Mouse (Mus musculus) limb, embryonic 10.5 days (tissue): ENCODE results near the gene Cped1. TPM values are rescaled to one million over a fixed set of nuclear protein-coding genes. Genes with fewer than 3 reads are reported as not detected.
"Not testable (repeated sequence)": the region's sequence is repeated elsewhere in the genome, so short reads cannot be mapped to it uniquely, and the experiment has no call there.

ENCODE experiments used
- DNase-seq: peaks from one replicate; pipeline ENCODE4 v3.0.0-alpha.2; 2017; ENCODE audit warnings: low spot score
- H3K27ac ChIP-seq: fragments of 300-500 bp; sonication (generic); 2 replicates; pipeline ENCODE4 v1.5.1; 2016; ENCODE audit warnings: mild to moderate bottlenecking
- H3K27me3 ChIP-seq: fragments of 300-500 bp; sonication (generic); 2 replicates; pipeline ENCODE4 v1.6.1; 2016; ENCODE audit warnings: low read depth, mild to moderate bottlenecking; ENCODE audit not compliant: poor library complexity, severe bottlenecking
- H3K36me3 ChIP-seq: fragments of 300-500 bp; sonication (generic); 2 replicates; pipeline ENCODE4 v1.6.1; 2016; ENCODE audit warnings: mild to moderate bottlenecking, moderate library complexity
- H3K4me1 ChIP-seq: fragments of 300-500 bp; sonication (generic); 2 replicates; pipeline ENCODE4 v1.6.1; 2016
- H3K4me3 ChIP-seq: fragments of 300-500 bp; sonication (generic); 2 replicates; pipeline ENCODE4 v1.5.1; 2016; ENCODE audit warnings: mild to moderate bottlenecking, moderate library complexity
- H3K9me3 ChIP-seq: fragments of 300-500 bp; sonication (generic); replicated peaks from 2 replicates; pipeline ENCODE4 v1.6.1; 2016; ENCODE audit warnings: mild to moderate bottlenecking
- WGBS: fragments of 180-500 bp; shearing (Covaris S2); methylation state at CpG from one replicate; pipeline ENCODE4 v1.1.7; 2016; 5-methylcytosine and 5-hydroxymethylcytosine counted together
- polyA plus RNA-seq: library from polyadenylated mRNA; unstranded; fragments of >200 nt; fragmentation: Nextera tagmentation; extraction: Ambion mirVana; gene quantifications from 2 replicates; pipeline ENCODE4 v1.2.1, GENCODE M21; 2016

Cped1 gene
- polyA plus RNA-seq, 1 experiment from 2014 or later: 63.8 TPM

DNA sequence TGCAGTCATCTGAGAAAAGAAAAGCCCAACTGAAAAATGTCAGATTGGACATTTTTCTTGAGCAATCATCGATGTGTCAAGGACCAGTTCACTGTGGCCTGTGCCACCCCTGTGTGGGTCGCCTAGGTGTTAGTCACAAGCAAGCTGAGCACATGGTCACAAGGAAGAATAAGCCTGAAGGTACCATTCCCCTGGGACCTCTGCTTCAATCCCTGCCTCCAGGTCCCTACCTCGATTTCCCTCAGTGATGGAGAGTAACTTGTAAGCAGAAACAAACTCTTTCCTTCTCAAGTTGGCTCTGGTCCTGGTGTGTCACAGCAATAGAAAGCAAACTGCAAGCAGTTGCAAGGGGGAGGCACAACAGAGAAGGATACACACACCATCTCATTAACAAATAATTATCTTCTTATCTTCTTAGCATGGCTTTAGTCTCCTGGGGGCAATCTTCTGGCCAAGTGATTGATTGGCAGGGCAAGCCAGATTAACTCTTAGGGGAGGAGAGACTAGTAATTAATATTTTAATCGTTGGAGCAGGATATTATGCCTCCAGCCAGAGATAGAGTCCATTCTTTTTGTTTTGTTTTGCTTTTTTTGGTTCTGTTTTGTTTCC lies 51.8 kb downstream of the Cped1 start:
- H3K4me1 ChIP-seq: peaks cover 19% of the 10 kb centered on the region
- DNase-seq: no peak
- no peaks in the 10 kb centered on the region for H3K9me3 ChIP-seq
- H3K27ac ChIP-seq: no peak overlapping the region
- H3K4me3 ChIP-seq: no peak overlapping the region
- peaks cover 25% of the 10 kb centered on the region for H3K36me3 ChIP-seq
- WGBS: 73% methylated on average over 4 of the region's 4 CpGs
- H3K27me3 ChIP-seq: no peaks in the 10 kb centered on the region

DNA sequence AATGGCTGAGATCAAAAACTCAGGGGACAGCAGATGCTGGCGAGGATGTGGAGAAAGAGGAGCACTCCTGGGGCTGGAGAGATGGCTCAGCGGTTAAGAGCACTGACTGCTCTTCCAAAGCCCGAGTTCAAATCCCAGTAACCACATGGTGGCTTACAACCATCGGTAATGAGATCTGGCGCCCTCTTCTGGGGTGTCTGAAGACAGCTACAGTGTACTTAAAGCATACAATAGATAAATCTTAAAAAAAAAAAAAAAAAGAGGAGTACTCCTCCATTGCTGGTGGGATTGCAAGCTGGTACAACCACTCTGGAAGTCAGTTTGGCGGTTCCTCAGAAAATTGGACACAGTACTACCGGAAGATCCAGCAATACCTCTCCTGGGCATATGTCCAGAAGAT lies 54.0 kb downstream of the Cped1 start:
- H3K27me3 ChIP-seq, H3K9me3 ChIP-seq, H3K4me3 ChIP-seq, H3K4me1 ChIP-seq, DNase-seq, H3K27ac ChIP-seq: not testable (repeated sequence)
- WGBS: 72% methylated on average over 7 of the region's 7 CpGs
- peaks cover 25% of the 10 kb centered on the region for H3K36me3 ChIP-seq

DNA sequence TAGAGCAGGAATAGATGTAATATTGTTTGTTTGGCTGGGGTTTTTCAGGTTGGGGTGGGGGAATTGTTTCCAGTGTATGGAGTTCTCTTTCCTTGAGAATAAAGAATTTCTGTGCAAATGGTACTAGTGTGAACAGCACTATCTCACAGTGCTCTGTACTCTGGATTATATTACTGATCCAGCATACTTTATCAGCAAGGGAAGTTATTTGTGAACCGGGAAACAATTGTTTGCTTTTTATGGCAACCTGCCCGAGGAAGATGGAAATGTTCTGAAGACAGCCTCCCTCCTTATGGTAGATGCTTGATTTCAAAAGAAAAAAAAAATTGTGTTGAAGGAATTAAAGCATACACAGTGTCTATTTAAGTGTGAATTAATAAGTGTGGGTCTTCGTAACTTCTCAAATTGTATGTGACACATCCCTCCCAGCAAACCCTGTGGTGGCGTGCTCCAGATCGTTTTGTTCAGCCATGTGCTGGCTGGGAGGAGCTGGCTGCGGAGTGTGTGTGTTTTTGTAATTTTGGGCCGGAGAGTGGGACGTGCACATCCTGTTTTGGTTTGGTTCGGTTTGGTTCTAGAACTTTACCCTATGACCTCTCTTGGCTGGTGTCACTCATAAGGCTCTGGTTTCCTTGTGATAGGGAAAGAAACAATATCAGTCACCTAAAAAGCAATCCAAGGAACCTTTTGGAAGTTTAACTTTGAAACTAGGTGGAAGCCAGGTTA lies 59.3 kb downstream of the Cped1 start:
- Histone ChIP-seq H3K27me3 (no peaks in the 10 kb centered on the region), H3K36me3 (peaks cover 17% of the 10 kb centered on the region), H3K9me3 (no peaks in the 10 kb centered on the region), H3K4me1 (0 out of 2 replicates have a peak, but pooled peaks cover 3% of the 10 kb centered on the region), H3K27ac (no peak overlapping the region), H3K4me3 (no peak overlapping the region)
- no peak for DNase-seq
- WGBS: 85% methylated on average over 9 of the region's 9 CpGs

DNA sequence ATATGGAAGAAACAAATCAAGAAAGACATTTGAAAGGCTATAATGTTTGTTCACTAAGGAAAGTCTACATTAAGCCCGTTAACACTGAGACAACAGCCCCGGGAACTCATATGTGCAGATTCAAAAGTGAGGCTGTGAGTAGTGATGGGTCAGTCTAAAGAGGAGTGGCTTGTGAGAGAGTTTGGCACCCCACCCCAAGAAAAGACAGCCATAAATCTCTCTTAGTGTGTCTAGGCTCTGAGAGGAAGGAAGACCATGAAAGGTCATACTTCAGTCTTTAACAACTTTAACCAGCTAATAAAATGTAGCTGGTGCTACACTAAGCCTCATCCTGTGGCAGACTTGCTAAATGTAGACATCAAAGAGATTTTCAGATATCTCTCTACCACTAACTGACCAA lies 61.4 kb downstream of the Cped1 start:
- 0 out of 2 replicates have a peak, but pooled peaks cover 3% of the 10 kb centered on the region for H3K4me1 ChIP-seq
- peaks cover 27% of the 10 kb centered on the region for H3K36me3 ChIP-seq
- no peak overlapping the region for H3K4me3 ChIP-seq
- WGBS: 84% methylated on average over 2 of the region's 2 CpGs
- no peak for DNase-seq
- no peaks in the 10 kb centered on the region for H3K27me3 ChIP-seq
- H3K9me3 ChIP-seq: no peaks in the 10 kb centered on the region; the same call in 1 of the 2 replicates
- H3K27ac ChIP-seq: no peak overlapping the region

DNA sequence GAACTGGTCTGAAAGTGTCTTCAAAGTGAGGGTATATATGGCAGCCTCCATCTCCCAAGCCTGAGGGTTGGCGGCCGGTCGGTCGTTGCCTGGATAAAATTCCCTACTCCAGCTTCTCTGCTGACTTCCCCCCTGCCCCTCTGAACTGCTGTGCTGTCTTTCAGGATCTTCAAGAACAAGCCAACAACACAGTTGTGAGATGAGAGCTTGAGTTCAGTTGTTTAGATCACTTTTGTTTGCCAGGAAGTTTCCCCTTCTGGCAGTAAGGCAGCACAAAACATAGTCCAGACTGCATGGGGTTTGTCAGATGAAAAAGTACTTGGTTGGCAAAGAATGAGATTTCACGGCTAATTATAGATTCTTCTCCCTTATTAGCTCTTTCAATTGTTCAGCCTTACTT lies 63.4 kb downstream of the Cped1 start:
- H3K4me1 ChIP-seq: 0 out of 2 replicates have a peak, but pooled peaks cover 3% of the 10 kb centered on the region
- H3K9me3 ChIP-seq: no peaks in the 10 kb centered on the region; the same call in 1 of the 2 replicates
- peaks cover 40% of the 10 kb centered on the region for H3K36me3 ChIP-seq
- DNase-seq: no peak
- no peak overlapping the region for H3K27ac ChIP-seq
- 84% methylated on average over 5 of the region's 5 CpGs for whole genome bisulfite sequencing
- no peak overlapping the region for H3K4me3 ChIP-seq
- no peaks in the 10 kb centered on the region for H3K27me3 ChIP-seq

DNA sequence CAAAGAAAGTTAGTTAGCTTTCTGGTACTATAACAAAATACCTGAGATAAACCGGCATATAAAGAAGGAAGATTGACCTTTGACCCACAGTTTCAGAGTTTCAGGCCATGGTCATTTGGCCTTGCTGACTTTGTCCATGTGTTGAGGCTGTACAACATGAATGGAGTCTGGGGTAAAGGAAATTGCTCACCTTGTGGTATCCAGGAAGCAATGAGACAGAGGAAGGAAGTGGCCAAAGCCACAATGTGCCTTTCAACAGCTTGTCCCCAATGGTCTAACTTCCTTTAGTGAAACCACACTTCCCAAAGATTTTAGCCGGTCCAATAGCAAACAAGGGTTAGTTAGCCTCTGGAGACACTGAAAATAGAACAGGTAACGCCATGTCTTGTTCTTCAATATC lies 65.8 kb downstream of the Cped1 start:
- Histone ChIP-seq H3K9me3 (no peaks in the 10 kb centered on the region; the same call in 1 of the 2 replicates), H3K27ac (no peak overlapping the region), H3K36me3 (peaks cover 49% of the 10 kb centered on the region), H3K4me1 (0 out of 2 replicates have a peak, but pooled peaks cover 3% of the 10 kb centered on the region), H3K27me3 (no peaks in the 10 kb centered on the region), H3K4me3 (no peak overlapping the region)
- WGBS: 89% methylated on average over 3 of the region's 3 CpGs
- no peak for DNase-seq

DNA sequence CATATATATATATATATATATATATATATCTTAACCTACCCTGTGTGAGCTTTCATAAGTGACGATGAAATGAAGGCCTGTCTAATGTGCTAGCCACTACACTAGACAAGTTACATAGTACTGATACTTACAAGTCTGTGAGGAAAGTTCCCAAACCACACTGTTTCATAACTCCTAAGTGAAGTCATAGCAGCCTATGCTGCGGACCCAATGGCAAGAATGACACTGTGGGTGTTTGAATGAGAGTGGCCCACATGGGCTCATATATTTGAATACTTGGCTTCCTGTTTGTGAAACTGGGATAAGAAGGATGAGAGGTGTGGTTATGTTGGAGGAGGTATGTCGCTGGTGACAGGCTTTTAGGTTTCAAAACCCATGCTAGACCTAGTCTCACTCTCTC lies 67.3 kb downstream of the Cped1 start:
- Histone ChIP-seq H3K4me1 (no peaks in the 10 kb centered on the region), H3K27me3 (no peaks in the 10 kb centered on the region), H3K36me3 (peaks cover 46% of the 10 kb centered on the region), H3K4me3 (no peak overlapping the region), H3K9me3 (no peaks in the 10 kb centered on the region; the same call in 1 of the 2 replicates), H3K27ac (no peak overlapping the region)
- DNase-seq: no peak
- 92% methylated on average over 3 of the region's 3 CpGs for WGBS

DNA sequence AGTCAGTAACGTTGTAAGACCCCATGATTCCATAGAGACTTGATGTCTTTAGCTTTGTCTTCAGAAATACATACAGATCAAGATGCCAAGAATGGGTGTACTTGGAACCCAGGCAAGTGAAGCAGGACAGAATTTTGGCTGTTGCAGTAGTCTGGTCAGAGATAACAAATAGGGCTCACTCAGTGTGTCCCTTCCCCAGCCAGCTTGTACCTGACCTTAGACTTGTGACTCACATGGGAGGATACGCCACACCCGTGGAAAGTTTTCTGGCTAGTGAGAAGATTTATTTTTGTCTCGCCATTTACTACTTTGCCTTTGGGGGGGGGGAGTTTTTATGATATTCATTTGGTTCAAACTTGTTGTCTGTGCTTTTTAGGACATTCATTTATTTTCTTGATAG lies 78.6 kb downstream of the Cped1 start:
- Histone ChIP-seq H3K9me3 (no peaks in the 10 kb centered on the region), H3K4me3 (no peak overlapping the region), H3K36me3 (peaks cover 54% of the 10 kb centered on the region), H3K27ac (no peak overlapping the region), H3K27me3 (no peaks in the 10 kb centered on the region), H3K4me1 (no peaks in the 10 kb centered on the region)
- no peak for DNase-seq
- WGBS: 84% methylated on average over 4 of the region's 4 CpGs

DNA sequence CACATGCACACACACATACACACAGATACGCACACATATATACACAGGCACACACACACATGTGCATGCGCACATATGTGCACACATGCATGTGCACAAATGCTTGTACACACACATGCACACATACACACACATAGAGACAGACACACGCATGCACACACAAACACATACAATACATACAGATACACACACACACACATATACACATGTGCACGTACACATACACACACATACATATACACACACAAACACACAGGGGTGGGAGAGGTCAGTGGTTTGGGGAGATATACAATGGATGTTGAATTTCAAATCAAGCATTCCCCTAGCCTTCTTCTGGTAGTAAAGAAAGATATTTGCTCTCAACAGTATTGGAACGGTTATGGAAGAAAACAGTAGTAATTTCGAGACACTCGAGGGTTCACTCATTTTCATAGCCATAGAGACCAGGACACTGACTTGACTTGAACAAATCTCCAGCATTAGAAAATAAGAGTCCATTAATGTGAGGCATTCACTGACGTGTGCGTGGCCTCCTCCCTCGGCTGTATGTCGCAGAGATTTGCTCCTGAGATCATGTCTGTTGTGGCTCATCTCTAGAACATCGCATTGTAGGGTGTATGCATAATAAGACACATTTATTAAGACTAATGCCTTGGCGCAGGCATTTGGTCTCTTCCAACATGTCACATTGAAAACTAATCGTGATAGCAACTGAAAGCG lies 85.0 kb downstream of the Cped1 start:
- H3K4me3 ChIP-seq: no peak overlapping the region
- H3K27ac ChIP-seq: no peak overlapping the region
- H3K27me3 ChIP-seq: no peaks in the 10 kb centered on the region
- no peaks in the 10 kb centered on the region for H3K9me3 ChIP-seq
- 85% methylated on average over 15 of the region's 15 CpGs for WGBS
- no peak for DNase-seq
- no peaks in the 10 kb centered on the region for H3K4me1 ChIP-seq
- peaks cover 47% of the 10 kb centered on the region for H3K36me3 ChIP-seq

DNA sequence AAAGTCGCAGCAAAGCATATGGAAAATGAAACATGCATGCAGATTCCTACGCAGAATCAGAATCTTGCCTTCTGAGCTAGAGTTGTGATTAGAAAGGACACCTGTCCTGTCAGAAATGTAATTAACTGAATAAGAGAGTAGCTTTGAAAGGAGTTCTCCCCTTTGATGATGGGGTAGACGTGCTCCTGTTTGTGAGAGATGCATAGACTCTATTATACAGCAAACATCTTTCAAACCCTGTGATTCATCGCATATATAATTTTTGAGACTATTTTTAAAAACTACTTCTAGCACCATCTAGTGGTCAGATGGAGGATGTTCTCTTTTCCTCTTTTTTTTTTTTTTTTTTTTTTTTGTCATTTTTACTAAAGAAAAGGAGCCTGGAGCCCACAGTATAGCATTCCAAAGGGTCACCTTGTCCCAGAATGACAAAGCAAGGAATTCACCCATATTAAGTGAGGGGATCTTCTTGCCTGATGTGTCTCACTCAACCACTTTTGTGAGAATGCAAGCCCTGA lies 85.7 kb downstream of the Cped1 start:
- no peak for DNase-seq
- no peak overlapping the region for H3K27ac ChIP-seq
- peaks cover 44% of the 10 kb centered on the region for H3K36me3 ChIP-seq
- H3K4me3 ChIP-seq: no peak overlapping the region
- no peaks in the 10 kb centered on the region for H3K9me3 ChIP-seq
- 41% methylated on average over 4 of the region's 4 CpGs for WGBS
- no peaks in the 10 kb centered on the region for H3K27me3 ChIP-seq
- no peaks in the 10 kb centered on the region for H3K4me1 ChIP-seq

DNA sequence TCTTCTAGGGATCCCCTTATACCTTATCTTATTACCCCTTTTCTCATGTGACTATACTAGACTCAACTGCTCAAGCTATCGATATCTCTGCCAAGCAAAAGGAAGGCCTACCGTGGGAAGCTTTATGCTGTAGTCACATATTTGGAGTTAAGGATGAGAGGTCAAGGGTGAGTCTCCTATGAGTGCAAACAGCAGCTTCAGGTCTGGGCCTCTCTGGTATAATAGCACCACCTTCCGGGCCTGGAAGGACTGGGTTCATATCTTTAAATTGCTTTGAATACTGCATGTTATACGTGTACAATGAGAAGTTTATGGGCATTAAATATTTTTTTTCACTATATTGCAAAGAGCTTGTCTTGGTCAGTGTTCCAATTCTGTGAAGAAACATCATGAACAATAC lies 87.0 kb downstream of the Cped1 start:
- H3K27me3 ChIP-seq: no peaks in the 10 kb centered on the region
- H3K4me1 ChIP-seq: no peaks in the 10 kb centered on the region
- no peak overlapping the region for H3K27ac ChIP-seq
- no peak overlapping the region for H3K4me3 ChIP-seq
- 80% methylated on average over 4 of the region's 4 CpGs for WGBS
- H3K9me3 ChIP-seq: no peaks in the 10 kb centered on the region
- no peak for DNase-seq
- H3K36me3 ChIP-seq: peaks cover 44% of the 10 kb centered on the region

DNA sequence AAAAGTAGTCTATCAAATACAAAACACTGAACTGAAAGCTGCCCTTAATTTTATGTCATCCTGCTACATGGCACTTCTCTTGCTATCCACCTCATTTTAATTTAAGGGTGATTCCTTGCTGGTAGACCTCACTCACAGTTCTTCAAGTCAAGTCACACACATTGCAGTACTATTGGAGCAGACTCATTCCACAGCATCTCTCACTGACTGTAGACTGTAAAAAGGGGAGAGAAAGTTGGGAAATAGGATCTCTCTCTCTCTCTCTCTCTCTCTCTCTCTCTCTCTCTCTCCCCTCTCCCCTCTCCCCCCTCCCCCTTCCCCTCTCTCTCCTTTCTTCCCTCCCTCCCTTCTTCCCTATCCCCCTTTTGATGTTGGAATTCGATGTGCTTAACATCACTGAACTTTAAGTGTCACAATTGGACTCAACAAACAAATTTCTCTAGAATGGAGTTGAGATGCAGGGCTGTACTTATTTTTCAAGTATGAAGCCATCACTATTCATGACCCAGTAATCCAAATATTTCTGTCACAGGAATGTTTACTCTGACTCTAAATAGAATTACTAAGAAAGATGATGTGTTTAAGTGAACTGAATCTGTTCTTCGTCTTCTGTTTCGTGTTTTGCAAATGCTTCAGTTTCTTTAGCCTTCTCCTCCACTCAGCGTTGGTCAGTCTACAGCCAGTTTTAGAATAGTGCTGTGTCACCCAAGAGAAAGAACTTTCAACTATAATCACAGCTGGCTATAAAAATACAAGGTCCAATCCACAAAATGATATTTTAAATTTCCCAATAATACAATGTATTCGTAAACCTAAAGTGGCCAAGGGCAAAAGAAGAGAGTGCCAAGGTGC lies 88.7 kb downstream of the Cped1 start:
- H3K27me3 ChIP-seq: no peaks in the 10 kb centered on the region
- no peak overlapping the region for H3K4me3 ChIP-seq
- WGBS: 85% methylated on average over 5 of the region's 5 CpGs
- no peaks in the 10 kb centered on the region for H3K9me3 ChIP-seq
- H3K27ac ChIP-seq: no peak overlapping the region
- DNase-seq: no peak
- H3K36me3 ChIP-seq: peaks cover 45% of the 10 kb centered on the region
- no peaks in the 10 kb centered on the region for H3K4me1 ChIP-seq
